Mouse (Mus musculus): Measurements from ENCODE around the gene Nrtn.

The Nrtn gene

DNA sequence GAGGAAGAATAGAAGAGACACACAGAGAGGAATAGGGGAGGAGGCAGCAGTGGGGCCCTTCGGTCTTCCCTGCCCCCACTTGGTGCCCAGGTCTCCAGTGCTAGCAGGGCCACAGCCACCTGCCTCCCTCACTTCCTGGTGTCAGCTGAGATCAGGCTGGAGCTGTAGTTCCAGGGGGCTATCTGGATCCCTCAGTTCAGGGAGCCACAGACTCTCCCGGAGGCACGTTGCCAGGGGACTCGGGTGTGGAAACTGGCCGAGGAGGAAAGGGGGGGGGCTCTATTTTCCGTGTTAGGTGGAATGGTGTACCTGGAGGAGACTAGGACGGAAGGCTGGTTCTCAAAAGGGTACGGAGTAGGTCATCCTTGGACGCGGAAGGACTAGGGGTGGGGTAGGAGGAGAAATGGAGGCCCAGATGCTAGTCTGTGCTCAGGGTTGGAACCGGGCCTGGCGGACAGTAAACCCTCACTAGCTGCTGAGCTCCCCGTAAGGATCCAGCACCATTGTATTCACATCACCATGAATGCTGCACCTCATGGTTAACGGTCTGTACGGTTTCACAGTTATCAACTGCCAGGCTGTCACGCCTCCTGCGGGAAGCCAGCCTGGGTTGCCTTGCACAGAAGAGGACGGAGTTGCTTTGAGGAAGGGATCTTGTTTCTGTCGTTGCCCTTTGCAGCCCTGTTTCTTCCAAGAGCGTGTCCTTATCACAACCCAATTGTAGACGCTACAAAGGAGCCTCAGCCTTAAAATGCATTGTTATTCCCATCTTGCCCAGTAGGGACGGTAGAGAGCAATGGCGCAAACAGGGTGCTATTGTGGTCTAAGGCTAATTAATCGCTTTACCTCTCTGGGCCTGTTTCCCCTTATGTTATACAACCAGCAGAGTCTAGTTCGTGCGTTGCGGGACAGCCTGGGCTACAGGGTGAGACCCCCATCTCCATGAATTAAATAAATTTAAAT lies 5.7 kb upstream of the Nrtn start:
- peak; percentile 95 for DNase-seq (ENCODE audit: low read depth)

DNA sequence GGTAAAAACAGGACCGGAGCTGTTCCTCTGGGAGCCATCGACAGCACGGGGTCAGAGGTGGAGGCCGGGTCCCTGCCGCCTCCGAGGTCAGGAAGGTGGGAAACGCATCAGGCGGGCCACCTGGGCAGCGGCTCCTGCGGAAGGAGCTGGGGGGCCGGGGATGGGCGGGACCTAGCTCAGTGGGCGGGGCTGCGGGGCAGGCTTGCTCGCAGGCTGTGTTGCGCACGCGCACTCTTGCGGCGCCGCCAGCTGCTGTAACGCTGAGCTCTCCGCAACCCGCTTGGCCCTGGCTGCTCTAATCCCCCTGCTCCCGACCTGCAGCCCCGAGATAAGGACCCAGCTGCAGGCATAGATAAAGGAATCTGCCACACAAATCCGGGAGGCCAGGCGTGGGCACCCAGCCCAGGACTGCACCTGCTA lies 4.7 kb upstream of the Nrtn start:
- peak; percentile 94 for DNase-seq (ENCODE audit: low read depth)

DNA sequence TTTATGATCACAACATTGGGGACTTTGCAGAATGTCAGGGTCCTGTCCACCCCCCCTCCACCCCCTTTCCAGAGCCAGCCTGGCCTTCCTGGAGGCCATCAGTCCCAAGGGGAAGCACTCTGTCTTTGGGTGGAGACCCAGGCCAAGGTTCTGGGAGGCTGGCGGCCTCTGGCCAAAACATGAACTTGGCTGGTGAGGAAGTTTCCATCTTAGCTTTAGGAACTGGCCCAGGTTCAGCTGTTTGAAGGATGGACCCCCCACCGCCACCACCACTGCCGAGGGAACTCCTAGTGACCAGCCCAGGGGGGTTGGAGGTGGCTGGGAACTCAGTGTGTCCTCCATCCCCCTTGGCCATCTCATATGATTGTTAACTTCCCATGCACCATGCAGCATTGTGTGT lies 3.7 kb upstream of the Nrtn start:
- no peak for DNase-seq (ENCODE audit: low read depth)

DNA sequence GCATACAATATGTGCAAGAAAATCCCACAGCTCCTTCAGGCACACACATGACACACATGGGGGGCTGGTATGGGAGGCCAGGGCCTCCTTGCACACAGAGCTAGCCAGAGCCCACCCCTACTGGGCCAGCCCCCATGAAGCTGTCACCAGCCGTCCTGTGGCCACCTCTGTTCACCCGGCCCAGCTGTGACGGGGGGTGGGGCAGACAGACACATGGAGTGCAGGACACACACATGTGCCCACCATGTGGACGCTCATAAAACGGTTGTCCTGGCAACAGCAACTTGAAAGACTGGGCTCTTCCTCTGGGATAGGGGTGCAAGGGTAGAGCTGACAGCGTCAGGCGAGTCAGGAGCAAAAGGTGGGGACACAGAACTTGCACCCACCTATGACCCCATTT lies 1.9 kb upstream of the Nrtn start:
- no peak for DNase-seq (ENCODE audit: low read depth)

GRCm38 (mm10) chr17:56758132-56758531 lies 802 bp upstream of the Nrtn start:
- peak; percentile 66 for DNase-seq (ENCODE audit: low read depth)

- no peak for DNase-seq (ENCODE audit: low read depth)
Observed at GRCm38 (mm10) chr17:56756703-56757399, 479 bp downstream of the Nrtn start.

GRCm38 (mm10) chr17:56754271-56755185 lies 2.8 kb downstream of the Nrtn start:
- no peak for DNase-seq (ENCODE audit: low read depth)

DNA sequence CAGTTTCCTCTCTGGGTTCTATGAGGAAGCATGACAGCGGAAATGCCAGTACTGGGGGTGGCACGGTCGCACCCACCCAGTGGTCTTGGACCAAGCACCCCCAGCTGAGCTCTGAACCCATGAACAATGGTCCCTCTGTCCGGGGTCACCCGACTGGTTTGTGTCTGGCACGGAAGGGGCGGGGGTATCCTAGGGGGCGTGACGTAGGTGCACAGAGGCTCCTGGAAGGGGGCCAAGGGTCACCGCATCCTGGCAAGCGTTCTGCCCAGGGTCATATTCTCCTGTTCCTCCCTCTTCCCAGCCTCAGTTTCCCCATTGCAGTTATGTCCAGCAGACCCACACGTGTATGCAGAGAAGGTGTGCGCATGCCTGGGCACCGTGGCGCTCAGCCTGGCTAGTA lies 3.9 kb downstream of the Nrtn start:
- no peak for DNase-seq (ENCODE audit: low read depth)

DNA sequence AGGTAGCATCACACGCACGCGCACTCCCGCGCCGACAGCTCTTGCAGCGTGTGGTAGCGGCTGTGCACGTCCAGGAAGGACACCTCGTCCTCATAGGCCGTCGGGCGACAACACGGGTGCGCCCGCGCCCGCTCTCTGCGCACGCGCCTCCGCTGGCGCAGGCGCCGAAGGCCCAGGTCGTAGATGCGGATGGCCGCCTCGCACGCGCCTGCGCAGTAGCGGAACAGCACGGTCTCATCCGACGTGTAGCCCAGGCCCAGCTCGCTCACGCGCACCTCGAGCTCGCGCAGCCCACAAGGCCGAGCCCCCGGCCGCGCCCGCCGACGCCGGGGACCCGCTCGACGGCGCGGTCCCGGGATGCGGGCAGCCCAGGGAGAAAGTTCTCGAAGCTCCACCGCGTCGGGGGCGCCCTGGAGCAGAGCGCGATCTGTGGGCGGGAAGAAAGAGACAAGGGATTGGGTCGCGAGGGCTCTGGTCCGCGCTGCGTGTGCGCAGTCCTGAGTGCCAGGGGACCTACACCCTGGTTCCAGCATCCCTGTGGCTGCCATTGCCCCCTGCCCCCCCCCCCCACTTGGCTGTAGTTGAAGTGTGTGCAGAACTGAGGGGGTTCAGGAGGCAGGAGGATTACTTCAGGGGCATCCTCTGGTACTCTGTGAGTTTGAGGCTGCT lies 5.8 kb downstream of the Nrtn start:
- DNase-seq (ENCODE audit: low read depth): no peak

DNA sequence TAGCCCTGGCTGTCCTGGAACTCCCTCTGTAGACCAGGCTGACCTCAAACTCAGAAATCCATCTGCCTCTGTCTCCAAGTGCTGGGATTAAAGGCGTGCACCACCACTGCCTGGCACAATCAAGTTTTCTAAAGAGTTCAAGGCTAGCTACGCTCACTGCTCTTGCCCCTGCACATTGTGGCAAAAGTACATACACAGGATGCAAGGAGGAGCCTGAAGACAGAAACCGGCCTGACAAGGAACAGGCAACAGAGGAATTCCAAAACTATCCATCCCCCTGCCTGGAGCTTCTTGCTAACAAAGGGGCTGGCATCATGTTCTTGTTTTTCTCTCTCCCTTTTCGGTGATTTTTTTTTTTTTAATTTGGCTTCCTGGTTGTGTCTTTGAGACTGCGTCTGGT lies 13.2 kb downstream of the Nrtn start:
- DNase-seq (ENCODE audit: low read depth): no peak

DNA sequence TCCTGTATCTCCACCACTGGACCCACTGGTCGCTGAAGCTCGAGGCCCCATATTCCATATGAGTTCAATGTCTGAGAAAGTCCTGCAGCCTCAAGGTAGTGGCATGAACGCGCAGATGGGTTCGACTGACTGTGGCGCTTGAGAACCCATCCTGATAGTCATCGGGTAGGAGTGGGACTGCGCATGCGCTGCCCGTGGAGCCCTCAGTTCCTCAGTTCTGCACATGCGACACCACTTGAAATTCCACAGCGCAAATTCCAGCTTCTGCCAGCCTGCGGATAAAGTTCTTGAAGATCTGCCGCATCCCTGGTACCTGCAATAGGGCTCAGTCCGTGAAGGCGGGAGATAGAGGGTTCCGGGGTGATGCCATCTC lies 16.6 kb downstream of the Nrtn start:
- DNase-seq (ENCODE audit: low read depth): no peak

- DNase-seq (ENCODE audit: low read depth): no peak
Observed at GRCm38 (mm10) chr17:56740118-56740787, 17.1 kb downstream of the Nrtn start.

DNA sequence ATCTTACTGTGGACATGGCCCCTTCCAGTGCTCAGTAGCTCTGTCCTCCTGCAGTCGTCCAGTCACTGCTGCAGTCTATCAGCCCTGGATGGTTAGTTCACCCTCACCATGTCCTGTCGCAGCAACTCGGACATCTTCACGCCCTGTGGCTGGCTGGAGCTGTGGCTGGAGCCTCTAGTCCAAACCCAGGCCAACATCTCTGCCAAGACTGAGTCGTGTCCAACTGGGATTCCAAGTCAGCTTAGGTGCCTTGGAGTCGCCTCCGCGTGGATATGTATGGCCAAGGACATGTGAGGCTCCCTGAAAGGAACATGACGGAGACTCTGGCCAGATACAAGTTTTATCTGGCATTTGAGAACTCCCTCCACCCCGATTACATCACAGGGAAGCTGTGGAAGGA lies 19.1 kb downstream of the Nrtn start:
- no peak for DNase-seq (ENCODE audit: low read depth)

- DNase-seq (ENCODE audit: low read depth): no peak
Observed at GRCm38 (mm10) chr17:56736534-56736933, 20.8 kb downstream of the Nrtn start.

- DNase-seq (ENCODE audit: low read depth): no peak
Observed at GRCm38 (mm10) chr17:56729656-56730055, 27.7 kb downstream of the Nrtn start.

DNA sequence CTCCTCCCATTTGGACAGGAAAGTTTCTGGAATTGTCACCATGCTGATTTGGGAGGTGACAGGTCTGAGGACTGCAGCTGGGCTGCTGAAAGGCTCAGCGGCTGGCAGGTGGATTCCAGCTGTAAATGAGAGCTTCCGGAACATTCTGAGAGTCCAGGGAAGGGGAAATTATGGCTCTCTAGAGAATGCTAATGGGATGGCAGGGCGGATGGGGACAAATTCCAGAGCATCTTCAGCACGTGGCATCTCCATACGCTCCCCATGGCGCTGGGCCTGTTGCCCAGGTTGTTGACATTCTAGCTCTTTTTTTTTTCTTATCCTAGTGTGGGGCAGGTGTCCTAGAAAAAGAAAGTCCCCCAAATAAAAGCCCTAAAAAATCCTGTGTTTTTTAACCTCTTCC lies 28.2 kb downstream of the Nrtn start:
- no peak for DNase-seq (ENCODE audit: low read depth)

DNA sequence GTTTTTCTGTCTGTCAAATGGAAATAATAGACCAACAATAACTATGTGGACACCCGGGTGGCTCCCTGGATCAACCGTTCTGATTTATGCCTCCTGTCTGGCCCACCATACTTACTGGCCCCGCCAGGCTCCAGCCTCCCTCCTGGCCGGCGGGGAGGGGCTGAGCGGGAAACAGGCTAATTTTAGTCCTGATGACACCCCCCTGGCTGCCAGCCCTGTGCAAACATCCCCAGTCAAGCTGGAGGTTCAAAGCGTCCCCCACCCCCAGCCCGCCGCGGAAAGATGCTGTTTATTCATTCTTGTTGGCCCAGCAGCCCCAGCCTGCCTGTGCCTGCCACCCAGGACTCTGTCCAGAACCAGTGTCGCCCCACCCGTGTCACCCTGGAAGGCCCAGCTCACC lies 29.2 kb downstream of the Nrtn start:
- DNase-seq (ENCODE audit: low read depth): no peak

GRCm38 (mm10) chr17:56727659-56728058 lies 29.7 kb downstream of the Nrtn start:
- DNase-seq (ENCODE audit: low read depth): peak; percentile 35

- DNase-seq (ENCODE audit: low read depth): no peak
Observed at GRCm38 (mm10) chr17:56727029-56727649, 30.2 kb downstream of the Nrtn start.

- DNase-seq (ENCODE audit: low read depth): no peak
Observed at GRCm38 (mm10) chr17:56723419-56724161, 33.7 kb downstream of the Nrtn start.

Measured in c-Kit-positive CD71-positive TER-119-negative erythroid progenitor cells, embryonic 14.5 days (primary cell).